Comparison of ENCODE assay signal across 30 mouse cellular contexts in genomic region chr11:27160411-27160810, GRCm38 (mm10).
"Had no signal": no experiment of that assay in that cellular context is flagged by ENCODE, and none has a peak within 500 bp of the region (broad histone marks: within the 10 kb centered on the region; RNA-seq: fewer than 3 reads in every experiment).

No protein-coding gene starts in this region.

- DNase-seq: left cerebral cortex, postnatal 4 days; liver; liver, embryonic 13.5 days; liver, postnatal 0 days; lung, adult 18-20 months; lung, adult 2 months; lung, embryonic 14.5 days; lung, postnatal 10 days; lung, postnatal 14 days; lung, postnatal 36 days; lung, postnatal 4 days; midbrain, embryonic 14.5 days had no signal

- H3K9ac ChIP-seq: limb, embryonic 12.5 days; limb, embryonic 13.5 days; limb, embryonic 15.5 days; liver, embryonic 12.5 days; liver, embryonic 13.5 days; liver, embryonic 14.5 days; liver, embryonic 15.5 days; liver, postnatal 0 days; lung, embryonic 14.5 days; lung, embryonic 15.5 days; midbrain, embryonic 12.5 days; midbrain, embryonic 13.5 days; midbrain, embryonic 15.5 days; neural tube, embryonic 12.5 days had no signal

- H3K4me3 ChIP-seq: limb, embryonic 10.5 days; limb, embryonic 12.5 days; limb, embryonic 13.5 days; limb, embryonic 15.5 days; liver, embryonic 12.5 days; liver, embryonic 13.5 days; liver, embryonic 15.5 days; lung, embryonic 15.5 days; megakaryocyte, embryonic 14.5 days; midbrain, embryonic 10.5 days; midbrain, embryonic 12.5 days; midbrain, embryonic 13.5 days; midbrain, embryonic 15.5 days; myocyte; neural tube, embryonic 12.5 days had no signal

- H3K4me2 ChIP-seq: limb, embryonic 12.5 days; limb, embryonic 13.5 days; limb, embryonic 15.5 days; liver, embryonic 11.5 days; liver, embryonic 12.5 days; liver, embryonic 13.5 days; liver, embryonic 15.5 days; lung, embryonic 14.5 days; lung, embryonic 15.5 days; midbrain, embryonic 11.5 days; midbrain, embryonic 12.5 days; midbrain, embryonic 13.5 days; midbrain, embryonic 15.5 days; neural tube, embryonic 12.5 days had no signal

- H3K9me3 ChIP-seq: limb, embryonic 10.5 days; limb, embryonic 12.5 days; limb, embryonic 13.5 days; limb, embryonic 15.5 days; liver, embryonic 12.5 days; liver, embryonic 13.5 days; liver, embryonic 15.5 days; lung, embryonic 15.5 days; midbrain, embryonic 10.5 days; midbrain, embryonic 12.5 days; midbrain, embryonic 13.5 days; midbrain, embryonic 15.5 days; neural tube, embryonic 12.5 days had no signal

- H3K36me3 ChIP-seq: limb, embryonic 10.5 days; limb, embryonic 12.5 days; limb, embryonic 13.5 days; limb, embryonic 15.5 days; liver, embryonic 12.5 days; liver, embryonic 13.5 days; liver, embryonic 15.5 days; lung, embryonic 15.5 days; midbrain, embryonic 10.5 days; midbrain, embryonic 12.5 days; midbrain, embryonic 13.5 days; midbrain, embryonic 15.5 days; neural tube, embryonic 12.5 days had no signal

- H3K27me3 ChIP-seq: limb, embryonic 12.5 days; limb, embryonic 13.5 days; limb, embryonic 15.5 days; liver, embryonic 12.5 days; liver, embryonic 13.5 days; liver, embryonic 15.5 days; lung, embryonic 15.5 days; megakaryocyte, embryonic 14.5 days; midbrain, embryonic 12.5 days; midbrain, embryonic 13.5 days; midbrain, embryonic 15.5 days; neural tube, embryonic 12.5 days had no signal

- H3K4me1 ChIP-seq: limb, embryonic 10.5 days; limb, embryonic 12.5 days; limb, embryonic 13.5 days; limb, embryonic 15.5 days; liver, embryonic 12.5 days; liver, embryonic 13.5 days; liver, embryonic 15.5 days; lung, embryonic 15.5 days; megakaryocyte, embryonic 14.5 days; midbrain, embryonic 10.5 days; midbrain, embryonic 12.5 days; midbrain, embryonic 13.5 days; midbrain, embryonic 15.5 days; neural tube, embryonic 12.5 days had no signal

- H3K27ac ChIP-seq: limb, embryonic 10.5 days; limb, embryonic 12.5 days; limb, embryonic 13.5 days; limb, embryonic 15.5 days; liver, embryonic 12.5 days; liver, embryonic 13.5 days; liver, embryonic 14.5 days; liver, embryonic 15.5 days; lung, embryonic 15.5 days; macrophage; midbrain, embryonic 10.5 days; midbrain, embryonic 12.5 days; midbrain, embryonic 13.5 days; midbrain, embryonic 15.5 days; neural tube, embryonic 12.5 days had no signal
